Mouse (Mus musculus) embryonic fibroblast, embryonic 13.5 days (primary cell): ENCODE measurements around the gene Pik3cg. TPM values are rescaled to one million over a fixed set of nuclear protein-coding genes. Genes with fewer than 3 reads are reported as not detected.

Source experiments
- H3K27ac ChIP-seq: 2 replicates; pipeline ENCODE4 v1.5.1; 2012; ENCODE audit warnings: low read length, control low read depth, inconsistent platforms; ENCODE audit not compliant: insufficient read depth
- H3K4me1 ChIP-seq: 2 replicates; pipeline ENCODE4 v1.6.1; 2011; ENCODE audit warnings: low read length; ENCODE audit not compliant: control insufficient read depth, insufficient read depth
- H3K4me3 ChIP-seq: 2 replicates; pipeline ENCODE4 v1.5.1; 2011; ENCODE audit warnings: mild to moderate bottlenecking, control low read depth, low read length; ENCODE audit not compliant: insufficient read depth
- CTCF ChIP-seq: IDR thresholded peaks from 2 replicates; pipeline ENCODE4 v1.5.1; 2011; ENCODE audit warnings: mild to moderate bottlenecking, control low read depth, low read length, moderate library complexity, borderline replicate concordance; ENCODE audit not compliant: insufficient read depth
- POLR2A ChIP-seq: IDR thresholded peaks from 2 replicates; pipeline ENCODE4 v1.6.1; 2011; ENCODE audit warnings: low read depth, mild to moderate bottlenecking, control low read depth, low read length, moderate library complexity
- polyA plus RNA-seq: library from polyadenylated mRNA; stranded (reverse); fragments of >200 nt; gene quantifications from 2 replicates; pipeline ENCODE4 v1.2.4, GENCODE M21; 2011; ENCODE audit warnings: low read depth; ENCODE audit not compliant: missing spikeins, insufficient read length

The Pik3cg gene
- polyA plus RNA-seq, 1 experiment: 0.51 TPM

DNA sequence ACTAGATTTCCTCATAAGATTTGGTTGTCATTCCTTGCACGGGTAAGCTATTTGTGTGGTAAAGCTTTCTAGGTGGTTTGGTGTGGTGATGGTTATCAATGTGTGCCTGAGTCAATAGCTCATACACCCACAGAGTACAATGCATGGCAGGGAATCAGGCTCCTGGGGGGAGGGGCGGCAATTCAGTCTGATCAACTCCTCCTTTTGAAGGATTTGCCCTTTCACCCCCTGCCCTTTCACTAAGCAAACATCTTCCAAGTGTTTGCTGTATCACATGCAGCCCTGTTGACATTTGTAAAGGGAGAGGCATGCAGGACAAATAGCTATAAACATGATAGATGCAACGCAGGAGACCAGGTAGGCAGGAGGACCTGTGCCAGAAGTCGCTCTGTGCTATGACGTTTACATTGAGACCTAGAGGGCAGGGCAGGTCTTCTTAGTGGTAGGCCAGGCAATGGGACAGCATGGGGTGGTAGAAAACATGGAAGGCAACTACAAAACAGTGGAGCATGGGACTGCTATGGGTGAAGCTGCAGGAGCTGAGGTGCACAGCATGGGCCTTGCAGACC, 20.7 kb downstream of the Pik3cg start:
- H3K27ac ChIP-seq: no peak overlapping the region
- TF ChIP-seq CTCF (no peak), POLR2A (no peak)
- H3K4me3 ChIP-seq: no peak overlapping the region
- no peaks in the 10 kb centered on the region for H3K4me1 ChIP-seq

DNA sequence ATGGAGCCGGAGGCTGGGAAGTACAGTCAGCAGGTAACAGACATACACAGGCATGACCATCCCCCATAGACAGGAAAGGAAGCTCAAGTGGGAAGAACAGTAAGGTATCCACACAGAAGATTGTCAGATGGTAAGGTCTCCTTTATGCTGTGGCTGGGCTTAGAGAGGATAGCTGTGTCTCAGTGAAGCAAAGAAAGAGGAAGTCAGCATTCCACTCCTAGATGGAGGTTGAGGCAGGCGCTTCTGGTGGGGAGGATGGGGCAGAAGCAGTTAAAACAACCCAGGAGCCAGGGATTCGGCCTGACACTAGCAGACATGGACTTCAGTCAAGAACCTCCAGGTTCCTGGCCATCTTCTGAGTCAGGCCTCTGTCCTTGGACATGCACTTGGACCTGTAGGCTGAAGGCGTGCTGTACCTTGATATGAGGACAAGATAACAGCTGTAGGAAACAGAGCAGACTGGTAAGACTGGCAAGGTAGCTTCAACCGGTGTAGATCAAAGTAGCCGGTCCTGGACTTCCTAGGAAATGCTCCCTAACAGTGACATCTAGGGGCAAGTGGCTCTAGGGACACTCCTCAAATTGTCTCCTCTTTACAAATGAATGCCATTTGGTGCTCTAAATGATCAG, 21.7 kb downstream of the Pik3cg start:
- TF ChIP-seq POLR2A: no peak
- no peak for TF ChIP-seq CTCF
- Histone ChIP-seq H3K4me3 (no peak overlapping the region), H3K4me1 (no peaks in the 10 kb centered on the region), H3K27ac (no peak overlapping the region)

DNA sequence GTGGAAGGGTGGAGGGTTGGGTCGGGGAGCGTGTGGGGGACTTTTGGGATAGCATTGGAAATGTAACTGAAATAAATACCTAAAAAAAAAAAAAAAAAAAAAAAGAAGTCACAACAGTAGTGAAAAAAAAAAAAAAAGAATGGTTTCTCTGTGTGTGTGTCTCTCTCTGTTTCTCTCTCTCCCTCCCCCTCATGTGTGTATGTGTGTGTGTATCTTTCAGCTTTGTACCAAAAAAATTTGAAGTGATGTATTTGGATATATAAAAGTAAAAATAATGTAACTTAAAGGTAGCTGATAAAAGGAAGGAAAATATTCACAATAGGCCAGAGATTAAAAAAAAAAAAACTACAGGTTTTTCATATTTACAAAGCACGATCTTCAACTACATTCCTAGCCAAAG, 23.6 kb downstream of the Pik3cg start:
- H3K27ac ChIP-seq: no peak overlapping the region
- no peaks in the 10 kb centered on the region for H3K4me1 ChIP-seq
- no peak for TF ChIP-seq CTCF
- TF ChIP-seq POLR2A: no peak
- no peak overlapping the region for H3K4me3 ChIP-seq

DNA sequence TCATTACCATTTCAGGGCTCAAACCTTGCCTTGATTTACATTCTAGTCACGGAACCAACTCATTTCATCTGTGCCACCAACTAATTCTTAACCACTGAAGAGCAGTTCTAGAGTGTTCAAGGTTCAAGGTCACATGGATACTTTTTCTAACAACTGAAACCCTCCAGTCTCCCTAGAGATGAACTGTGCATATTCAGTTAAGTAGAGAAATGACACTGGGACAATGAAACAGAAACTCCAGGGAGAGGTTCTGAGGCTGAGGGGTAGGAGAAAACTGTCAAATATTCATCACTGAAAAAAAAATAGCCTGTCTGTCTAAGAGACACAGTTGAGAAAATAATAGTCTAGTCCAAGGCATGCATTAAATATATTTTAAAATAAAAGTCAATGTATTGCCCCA, 24.9 kb downstream of the Pik3cg start:
- Histone ChIP-seq H3K4me1 (no peaks in the 10 kb centered on the region), H3K27ac (no peak overlapping the region), H3K4me3 (no peak overlapping the region)
- TF ChIP-seq CTCF: no peak

DNA sequence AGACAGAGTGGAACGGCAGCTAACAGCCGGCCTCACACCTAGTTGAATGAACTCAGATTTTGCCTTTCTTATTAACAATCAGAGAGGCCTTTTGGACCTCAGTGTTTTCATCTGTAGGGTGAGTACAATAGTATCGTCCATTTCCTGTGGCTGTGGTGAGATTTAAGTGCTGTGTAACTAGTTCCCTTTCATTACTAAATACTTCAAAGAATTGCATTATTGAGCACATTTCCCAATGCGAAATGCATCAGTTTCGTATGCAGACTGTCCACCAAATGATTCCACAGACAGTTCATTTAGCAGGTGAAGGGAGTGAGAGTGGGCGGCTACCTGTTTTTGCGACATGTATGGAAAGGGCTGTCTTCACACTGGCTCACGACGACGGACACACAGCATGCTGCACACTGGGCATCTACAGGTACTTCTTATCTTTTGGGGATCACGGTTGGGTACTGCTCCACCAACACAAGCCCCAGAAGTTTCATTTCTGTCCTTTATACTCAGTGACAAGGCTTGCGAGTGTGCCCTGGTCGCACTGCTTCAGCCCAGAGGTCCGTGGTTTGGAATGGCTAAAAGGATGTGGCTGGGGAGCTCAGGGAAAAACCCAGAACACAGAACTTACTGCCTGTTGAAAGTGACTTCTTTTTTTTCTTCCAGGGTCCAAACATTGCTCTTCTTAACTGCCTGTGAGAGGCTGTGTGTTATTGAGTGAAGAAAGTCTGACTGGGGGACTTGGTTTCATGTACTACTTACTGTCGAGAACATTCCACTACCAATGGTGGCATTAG, 25.6 kb downstream of the Pik3cg start:
- H3K27ac ChIP-seq: no peak overlapping the region
- no peak for TF ChIP-seq CTCF
- TF ChIP-seq POLR2A: no peak
- H3K4me1 ChIP-seq: no peaks in the 10 kb centered on the region
- H3K4me3 ChIP-seq: no peak overlapping the region

DNA sequence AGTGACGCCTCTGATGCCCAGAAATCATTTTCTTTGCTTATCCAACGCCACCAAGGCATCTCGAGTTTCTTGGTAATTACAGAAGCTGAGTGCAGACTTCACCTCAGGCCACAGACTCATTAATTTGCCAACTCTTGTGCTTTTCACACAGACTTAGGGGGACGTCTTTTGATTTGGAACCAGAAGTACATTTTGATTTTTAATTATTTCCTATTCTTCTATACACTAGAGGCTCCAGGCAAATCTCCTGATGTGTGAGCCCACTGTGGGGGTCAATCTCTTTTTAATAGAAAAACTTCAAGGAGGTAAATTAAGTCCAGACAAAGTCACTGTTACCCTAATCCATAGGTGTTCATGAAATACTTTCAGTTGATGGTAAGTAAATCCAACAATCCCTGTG, 26.6 kb downstream of the Pik3cg start:
- H3K4me1 ChIP-seq: no peaks in the 10 kb centered on the region
- TF ChIP-seq CTCF (no peak), POLR2A (no peak)

DNA sequence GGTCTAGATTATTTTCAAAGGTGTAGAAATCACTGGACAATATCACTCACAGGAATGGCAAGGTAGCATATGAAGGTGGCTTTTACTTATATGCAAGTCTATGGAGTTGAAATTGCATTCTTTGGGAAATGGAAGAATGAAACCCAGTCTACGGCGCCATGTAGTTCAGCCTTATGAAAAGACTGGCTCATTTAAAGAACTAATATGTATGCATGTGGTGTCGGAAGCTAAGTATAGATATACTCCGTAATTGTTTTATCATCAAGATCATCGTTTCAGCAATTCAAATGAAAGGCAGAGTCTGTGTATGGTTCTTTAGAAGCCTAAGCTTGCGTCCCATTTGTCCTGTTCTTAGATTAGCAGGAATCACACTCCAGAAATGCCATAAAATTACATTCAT, 34.0 kb downstream of the Pik3cg start:
- no peaks in the 10 kb centered on the region for H3K4me1 ChIP-seq
- TF ChIP-seq POLR2A: no peak
- TF ChIP-seq CTCF: no peak
- H3K27ac ChIP-seq: no peak overlapping the region
- H3K4me3 ChIP-seq: no peak overlapping the region

More for the DNA sequence above, 26.6 kb downstream of the Pik3cg start:
- Histone ChIP-seq H3K4me3 (no peak overlapping the region), H3K27ac (no peak overlapping the region)

DNA sequence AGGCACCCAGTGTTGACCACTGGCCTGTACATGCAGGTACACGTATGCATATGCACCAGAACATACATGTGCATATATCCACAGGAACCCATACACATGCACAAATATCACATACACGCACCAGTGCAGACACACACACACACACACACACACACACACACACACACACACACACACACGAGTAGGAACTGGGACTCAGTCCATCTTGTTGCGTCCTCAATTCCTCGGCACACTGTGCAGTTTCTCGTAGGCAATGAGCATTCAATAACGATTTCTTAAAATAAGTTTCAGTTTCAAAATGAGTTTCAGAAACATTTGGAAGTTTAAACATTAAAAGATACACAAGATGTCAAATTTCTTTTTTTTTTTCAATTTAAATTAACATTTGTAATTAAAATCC, 35.6 kb downstream of the Pik3cg start:
- Histone ChIP-seq H3K4me1 (no peaks in the 10 kb centered on the region), H3K4me3 (no peak overlapping the region), H3K27ac (no peak overlapping the region)
- TF ChIP-seq POLR2A: no peak
- no peak for TF ChIP-seq CTCF

DNA sequence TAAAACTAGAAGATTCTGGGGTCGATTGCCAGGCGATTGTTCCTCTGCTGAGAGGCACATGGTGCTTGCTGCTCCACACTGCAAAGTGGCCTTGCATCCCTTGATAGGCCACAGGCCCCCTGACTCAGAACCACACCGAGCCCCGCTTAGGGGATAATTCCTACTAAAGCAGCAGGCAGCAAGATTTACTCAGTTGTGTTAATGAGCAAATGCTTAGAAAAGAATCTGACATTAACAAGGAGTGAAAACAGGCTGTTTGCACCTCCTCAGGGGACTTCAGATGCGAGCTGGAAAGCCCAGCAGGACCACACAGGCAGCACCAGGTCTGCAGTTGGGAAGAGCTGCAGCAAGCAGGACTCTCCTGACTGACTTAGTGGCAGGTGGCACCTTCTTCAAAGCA, 39.3 kb downstream of the Pik3cg start:
- Histone ChIP-seq H3K27ac (no peak overlapping the region), H3K4me3 (no peak overlapping the region), H3K4me1 (no peaks in the 10 kb centered on the region)
- TF ChIP-seq CTCF (no peak), POLR2A (no peak)

DNA sequence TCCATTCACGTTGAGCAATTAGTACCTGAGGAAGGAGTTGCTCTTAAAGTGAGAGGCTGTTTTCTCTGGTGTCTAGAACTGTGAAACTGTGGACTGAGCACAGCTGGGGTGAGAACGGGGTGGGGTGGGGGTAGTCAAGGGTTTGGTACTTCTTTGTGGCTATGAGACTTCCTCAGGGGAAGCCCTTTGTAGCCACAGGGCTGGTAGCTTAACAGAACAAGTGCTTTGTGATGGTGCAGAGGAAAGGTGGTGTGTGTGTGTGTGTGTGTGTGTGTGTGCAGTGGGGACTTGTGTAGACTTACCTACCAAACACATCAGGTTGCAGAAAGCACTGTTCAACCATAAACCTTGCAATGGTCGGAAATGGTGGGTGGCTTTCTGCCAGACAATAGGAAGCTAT, 39.7 kb downstream of the Pik3cg start:
- H3K4me1 ChIP-seq: no peaks in the 10 kb centered on the region
- no peak overlapping the region for H3K4me3 ChIP-seq
- H3K27ac ChIP-seq: no peak overlapping the region
- TF ChIP-seq POLR2A (no peak), CTCF (no peak)
